Mouse (Mus musculus): Measurements from ENCODE around the gene Eef1a2.

The Eef1a2 gene

DNA sequence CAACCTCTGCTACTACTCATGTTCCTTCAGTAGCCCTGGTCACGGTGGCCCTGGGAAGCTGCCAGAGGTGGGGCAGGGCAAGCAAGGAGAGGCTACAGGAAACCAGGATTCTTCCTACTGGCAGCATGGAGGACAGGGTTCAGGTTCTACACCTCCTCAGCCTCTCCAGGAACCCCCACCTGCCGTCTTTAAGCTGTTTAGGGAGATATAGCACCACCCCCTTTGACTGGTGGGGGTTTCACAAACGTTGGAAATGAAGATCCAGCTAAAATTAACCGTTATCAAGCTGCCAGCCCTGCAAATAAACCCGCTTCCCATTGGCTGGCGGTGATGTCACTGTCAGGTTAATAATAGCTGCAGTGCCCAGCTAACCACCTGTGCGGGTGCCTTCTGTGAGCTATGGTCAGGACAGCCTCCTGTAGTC, 2.3 kb upstream of the Eef1a2 start:
- CTCF ChIA-PET: no interaction called here

GRCm38 (mm10) chr2:181158471-181158870, 1.7 kb upstream of the Eef1a2 start:
- CTCF ChIA-PET: no interaction called here

DNA sequence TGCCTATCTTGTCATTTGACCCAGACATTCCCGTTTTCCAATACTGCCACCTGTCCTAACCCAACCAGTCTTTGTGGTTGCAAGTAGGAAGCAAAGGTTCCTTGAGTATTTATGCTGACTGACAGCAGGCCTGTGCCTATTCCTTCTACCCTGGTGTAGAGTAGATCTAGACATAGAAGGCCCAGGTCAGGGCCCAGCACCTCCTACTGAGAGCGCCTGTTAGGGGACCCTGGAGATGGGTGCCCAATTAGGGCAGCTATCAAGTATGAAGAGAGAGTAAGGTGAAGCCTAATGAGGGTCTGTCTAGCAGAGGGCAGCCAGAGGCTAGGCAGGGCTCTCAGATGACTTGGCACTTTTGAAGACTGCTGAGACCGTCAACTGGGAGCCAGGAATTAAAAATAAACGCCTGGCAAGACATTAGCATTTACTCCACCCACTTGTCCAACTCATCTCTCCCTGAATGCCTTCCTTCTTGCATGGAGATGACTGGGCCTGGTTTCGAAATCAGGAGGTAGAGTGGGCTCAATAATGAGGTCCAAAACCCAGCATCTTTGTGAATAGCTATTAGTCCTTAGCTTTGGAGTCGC, 995 bp upstream of the Eef1a2 start:
- CTCF ChIA-PET: no interaction called here

- CTCF ChIA-PET: no interaction called here
These were observed 366 bp upstream of the Eef1a2 start for GRCm38 (mm10) chr2:181157180-181157579.

- CTCF ChIA-PET: interaction anchor here (0.7 kb wide), 1 partner anchor 537 kb away, joined by 5 read pairs; no protein-coding TSS in a partner anchor
These were observed 1.0 kb downstream of the Eef1a2 start for GRCm38 (mm10) chr2:181155801-181156200.

DNA sequence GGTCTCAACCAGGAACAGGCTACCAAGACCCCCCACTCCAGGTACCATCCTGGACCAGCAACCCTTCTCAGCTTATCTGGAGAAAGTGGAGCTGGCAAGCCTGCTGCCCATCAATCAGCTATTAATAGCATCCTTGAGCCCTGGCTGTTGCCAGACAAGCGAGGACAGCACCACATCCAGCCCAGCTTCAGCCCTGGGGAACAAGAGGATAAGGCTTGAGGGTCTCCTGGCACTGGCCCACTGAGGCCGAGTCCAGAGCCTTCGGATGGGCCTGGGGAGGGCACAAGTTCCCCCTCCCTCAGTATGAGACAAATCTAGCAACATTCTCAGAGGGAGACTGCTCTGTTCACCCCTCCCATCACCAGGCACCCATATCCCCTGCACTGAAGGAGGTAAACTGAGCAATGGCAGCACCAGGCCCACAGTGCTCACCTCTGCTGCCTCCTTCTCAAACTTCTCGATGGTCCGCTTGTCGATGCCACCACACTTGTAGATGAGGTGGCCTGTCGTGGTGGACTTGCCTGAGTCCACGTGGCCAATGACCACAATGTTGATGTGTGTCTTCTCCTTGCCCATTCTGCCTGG, 1.9 kb downstream of the Eef1a2 start:
- CTCF ChIA-PET: no interaction called here

GRCm38 (mm10) chr2:181154361-181154760, 2.5 kb downstream of the Eef1a2 start:
- CTCF ChIA-PET: no interaction called here

GRCm38 (mm10) chr2:181153837-181154236, 3.0 kb downstream of the Eef1a2 start:
- CTCF ChIA-PET: no interaction called here

DNA sequence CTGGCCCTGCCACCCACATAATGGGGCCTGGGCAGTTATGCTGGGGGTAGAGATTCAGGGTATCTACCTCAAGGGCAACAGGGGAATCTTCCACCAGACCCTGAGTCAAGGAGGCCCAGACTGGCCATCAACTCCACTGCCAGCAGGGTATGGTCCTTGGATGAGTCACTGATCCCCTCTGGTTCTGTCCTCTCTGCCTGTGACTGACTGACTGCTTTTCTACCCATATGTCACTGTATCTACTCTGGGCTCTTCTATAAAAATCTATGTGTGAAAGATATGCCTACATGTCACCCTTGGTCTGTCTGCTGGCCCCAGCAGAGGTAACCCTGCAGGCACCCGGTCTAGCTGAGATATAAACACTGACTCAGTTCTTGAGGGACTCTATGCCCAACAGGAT, 3.7 kb downstream of the Eef1a2 start:
- CTCF ChIA-PET: no interaction called here

DNA sequence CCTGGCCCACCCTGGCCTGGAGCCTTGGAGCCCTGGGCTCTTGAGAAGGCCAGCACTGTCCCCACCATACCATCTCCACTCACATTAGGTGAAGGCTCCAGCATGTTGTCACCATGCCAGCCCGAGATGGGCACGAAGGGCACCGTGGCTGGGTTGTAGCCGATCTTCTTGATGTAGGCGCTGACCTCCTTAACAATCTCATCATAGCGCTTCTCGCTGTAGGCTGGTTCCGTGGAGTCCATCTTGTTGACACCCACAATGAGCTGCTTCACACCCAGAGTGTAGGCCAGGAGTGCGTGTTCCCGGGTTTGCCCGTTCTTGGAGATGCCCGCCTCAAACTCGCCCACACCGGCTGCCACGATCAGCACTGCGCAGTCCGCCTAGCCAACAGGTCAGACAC, 4.1 kb downstream of the Eef1a2 start:
- CTCF ChIA-PET: no interaction called here

DNA sequence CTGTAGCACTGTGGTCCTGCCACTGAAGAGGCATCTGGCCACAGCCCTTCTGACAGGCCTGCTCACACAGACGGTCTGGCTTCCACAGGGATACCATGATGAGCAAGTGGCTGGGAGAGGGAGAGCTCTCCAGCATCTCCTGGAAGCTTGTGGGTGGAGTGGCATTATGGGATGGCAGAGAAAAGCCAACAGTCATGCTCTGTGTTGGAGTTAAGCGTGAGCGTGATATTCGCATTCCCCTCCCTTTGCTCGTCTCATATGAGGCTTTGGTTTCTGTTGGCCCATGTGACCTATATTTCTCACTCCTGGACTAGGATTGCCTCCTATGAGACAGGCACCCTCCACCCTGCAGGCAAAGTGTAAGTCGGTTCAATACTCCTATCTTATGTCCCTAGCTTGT, 6.5 kb downstream of the Eef1a2 start:
- CTCF ChIA-PET: no interaction called here

GRCm38 (mm10) chr2:181148318-181148955, 8.4 kb downstream of the Eef1a2 start:
- CTCF ChIA-PET: no interaction called here

GRCm38 (mm10) chr2:181147546-181148317, 9.1 kb downstream of the Eef1a2 start:
- CTCF ChIA-PET: no interaction called here

- CTCF ChIA-PET: no interaction called here
These were observed 9.8 kb downstream of the Eef1a2 start for GRCm38 (mm10) chr2:181146976-181147545.

- CTCF ChIA-PET: no interaction called here
These were observed 12.1 kb downstream of the Eef1a2 start for GRCm38 (mm10) chr2:181144675-181145074.

DNA sequence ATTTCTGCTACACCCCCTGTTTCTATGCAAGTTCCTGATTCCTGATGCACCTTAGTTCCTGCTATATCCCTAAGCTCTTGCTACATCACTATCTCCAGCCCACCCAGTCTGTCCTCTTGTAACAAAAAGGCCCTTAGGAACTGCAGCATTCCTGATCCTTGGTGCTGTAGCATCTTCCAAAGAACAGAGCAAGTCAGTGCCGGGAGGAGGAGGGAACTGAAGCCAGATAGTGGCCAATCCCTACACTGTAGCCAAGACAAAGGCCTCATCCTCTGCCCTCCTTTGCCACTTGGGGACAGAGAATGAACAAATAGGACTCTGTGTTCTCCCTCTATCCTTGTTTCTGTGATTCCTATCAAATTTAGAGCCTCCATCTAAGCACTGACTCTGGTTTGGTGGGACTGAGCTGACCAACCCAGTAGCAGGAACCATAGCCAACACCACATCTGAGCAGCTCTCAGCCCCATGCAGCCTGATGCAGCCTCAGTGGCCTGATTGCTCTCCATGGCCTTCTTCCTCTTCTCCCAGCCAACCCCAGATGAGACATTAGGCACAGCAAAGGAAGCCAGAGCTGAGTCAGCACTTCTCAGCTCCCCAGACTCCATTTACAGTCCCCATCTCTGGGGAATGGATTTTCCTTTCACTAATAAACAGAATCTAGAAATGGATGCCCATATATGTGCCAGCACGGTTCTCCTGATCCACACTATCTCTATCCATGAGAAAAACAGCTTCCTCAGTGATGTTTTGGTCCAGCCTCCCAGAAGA, 13.1 kb downstream of the Eef1a2 start:
- CTCF ChIA-PET: no interaction called here

- CTCF ChIA-PET: no interaction called here
These were observed 14.1 kb downstream of the Eef1a2 start for GRCm38 (mm10) chr2:181142703-181143135.

- CTCF ChIA-PET: no interaction called here
These were observed 17.1 kb downstream of the Eef1a2 start for GRCm38 (mm10) chr2:181139641-181140193.

- CTCF ChIA-PET: no interaction called here
These were observed 19.9 kb downstream of the Eef1a2 start for GRCm38 (mm10) chr2:181136934-181137333.

DNA sequence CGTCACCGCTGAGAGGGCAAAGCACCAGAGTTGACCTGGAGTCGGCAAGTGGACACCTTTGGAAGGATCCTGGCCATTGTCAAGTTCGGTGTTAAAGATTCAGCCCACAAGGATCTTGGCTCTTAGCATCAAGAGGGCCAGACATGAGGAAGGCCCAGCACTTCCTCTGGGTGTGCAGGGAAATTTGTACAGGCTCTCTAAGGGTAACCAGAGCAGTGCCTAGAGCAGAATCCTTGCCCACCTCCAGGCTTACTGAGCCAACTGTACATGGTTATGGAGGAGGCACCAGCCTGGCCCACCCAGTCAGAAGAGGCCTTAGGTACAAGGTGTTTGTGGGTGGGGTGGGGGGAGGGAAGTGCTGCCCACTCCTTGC, 21.4 kb downstream of the Eef1a2 start:
- CTCF ChIA-PET: no interaction called here
